Mouse (Mus musculus) embryonic facial prominence, embryonic 11.5 days (tissue): ENCODE measurements at regions not wholly inside any gene's neighbourhood (a gene's known extent, or its start where the extent isn't known, plus 50 kb on each side); places are given as distances from the start of the nearest gene placed in this dataset.

ENCODE experiments used
- ATAC-seq: fragments of 200-750 bp; cut with Nextera tagmentation; replicated peaks from 2 replicates; pipeline ENCODE4 v1.8.0; 2017; ENCODE audit warnings: low read depth; ENCODE audit not compliant: insufficient number of reproducible peaks, low FRiP score, low TSS enrichment
- DNase-seq: peaks from one replicate; pipeline ENCODE4 v3.0.0-alpha.2; 2015; ENCODE audit warnings: low spot score
- H3K27ac ChIP-seq: fragments of 300-500 bp; sonication (generic); replicated peaks from 2 replicates; pipeline ENCODE4 v1.5.1; 2014; ENCODE audit warnings: mild to moderate bottlenecking, low read depth, low read length, control low read depth
- H3K27me3 ChIP-seq: fragments of 300-500 bp; sonication (generic); 2 replicates; pipeline ENCODE4 v1.6.1; 2014; ENCODE audit warnings: mild to moderate bottlenecking, low read length, moderate library complexity, mixed read lengths; ENCODE audit not compliant: control insufficient read depth, insufficient read depth
- H3K36me3 ChIP-seq: fragments of 300-500 bp; sonication (generic); replicated peaks from 2 replicates; pipeline ENCODE4 v1.6.1; 2014; ENCODE audit warnings: low read depth, mild to moderate bottlenecking, low read length, moderate library complexity, mixed read lengths; ENCODE audit not compliant: control insufficient read depth, insufficient read depth
- H3K4me1 ChIP-seq: fragments of 300-500 bp; sonication (generic); 2 replicates; pipeline ENCODE4 v1.6.1; 2014; ENCODE audit warnings: low read length, mixed read lengths; ENCODE audit not compliant: control insufficient read depth, insufficient read depth
- H3K4me2 ChIP-seq: fragments of 300-500 bp; sonication (generic); 2 replicates; pipeline ENCODE4 v1.6.1; 2014; ENCODE audit warnings: low read depth, mild to moderate bottlenecking, control low read depth, low read length, moderate library complexity
- H3K4me3 ChIP-seq: fragments of 300-500 bp; sonication (generic); 2 replicates; pipeline ENCODE4 v1.5.1; 2014; ENCODE audit warnings: low read depth, low read length, control low read depth
- H3K9ac ChIP-seq: fragments of 300-500 bp; sonication (generic); replicated peaks from 2 replicates; pipeline ENCODE4 v1.6.1; 2014; ENCODE audit warnings: mild to moderate bottlenecking, control low read depth, low read length
- H3K9me3 ChIP-seq: fragments of 300-500 bp; sonication (generic); replicated peaks from 2 replicates; pipeline ENCODE4 v1.6.1; 2016; ENCODE audit warnings: mild to moderate bottlenecking, low read length, inconsistent platforms, mixed read lengths; ENCODE audit not compliant: control insufficient read depth
- WGBS: fragments of 180-500 bp; shearing (Covaris S2); extraction: QIAGEN DNeasy Blood & Tissue Kit; methylation state at CpG from one replicate; pipeline ENCODE4 v1.1.7; 2014; 5-methylcytosine and 5-hydroxymethylcytosine counted together

DNA sequence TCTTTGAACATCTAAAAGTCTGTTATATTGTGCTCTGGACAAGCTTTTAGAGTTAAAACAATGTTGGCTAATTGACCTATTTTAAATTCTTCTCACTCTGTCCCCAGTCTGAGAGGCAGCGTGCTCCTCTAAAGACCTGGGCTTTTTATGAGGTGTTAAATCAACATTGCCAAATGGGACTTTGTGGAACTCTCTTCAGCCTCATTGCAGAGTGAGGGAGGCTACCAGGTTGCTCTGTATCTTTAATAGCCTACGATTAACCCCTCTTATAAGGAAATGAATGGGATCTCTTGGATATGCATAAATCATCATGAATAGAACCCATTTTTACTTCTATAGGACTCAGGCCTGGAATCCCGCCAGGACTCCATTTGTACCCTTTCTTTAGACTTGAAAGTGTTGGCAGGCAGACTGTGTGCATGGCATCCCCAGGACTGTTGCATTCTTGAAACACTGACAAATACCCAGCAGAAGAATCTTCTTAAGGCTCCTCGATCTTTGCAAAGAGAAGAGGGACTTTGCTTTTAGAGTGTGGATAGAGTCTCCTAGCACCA lies 2157.1 kb downstream of the 4930444P10Rik start:
- no peak overlapping the region for H3K4me3 ChIP-seq
- ATAC-seq (no peak), DNase-seq (no peak)
- H3K4me1 ChIP-seq: no peaks in the 10 kb centered on the region
- WGBS: 82% methylated on average over 4 of the region's 4 CpGs
- H3K27ac ChIP-seq: no peak overlapping the region
- H3K9ac ChIP-seq: no peak overlapping the region
- H3K27me3 ChIP-seq: no peaks in the 10 kb centered on the region
- H3K4me2 ChIP-seq: no peak overlapping the region
- H3K36me3 ChIP-seq: no peaks in the 10 kb centered on the region
- no peaks in the 10 kb centered on the region for H3K9me3 ChIP-seq

DNA sequence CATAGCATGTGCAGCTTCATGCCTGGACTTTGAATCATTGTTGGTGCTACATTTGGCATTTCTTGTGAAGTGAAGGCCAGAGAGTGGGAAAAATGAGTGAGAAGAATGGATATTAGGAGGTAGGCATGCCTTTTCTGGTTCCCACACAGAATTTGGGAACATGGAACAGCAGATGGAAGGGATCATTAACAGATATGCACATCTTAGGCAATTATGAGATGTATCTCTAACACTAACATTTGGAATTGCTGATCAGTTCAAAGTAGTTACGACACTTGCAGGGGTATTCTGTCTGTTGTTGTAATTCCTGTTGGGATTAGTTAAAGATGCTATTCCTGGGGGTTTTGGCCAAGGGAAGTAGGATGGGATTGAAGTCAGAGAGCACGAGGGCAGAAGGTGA lies 2164.4 kb downstream of the 4930444P10Rik start:
- no peaks in the 10 kb centered on the region for H3K36me3 ChIP-seq
- no peak overlapping the region for H3K4me2 ChIP-seq
- H3K27me3 ChIP-seq: no peaks in the 10 kb centered on the region
- 85% methylated on average over 2 of the region's 2 CpGs for WGBS
- H3K27ac ChIP-seq: no peak overlapping the region
- no peaks in the 10 kb centered on the region for H3K9me3 ChIP-seq
- DNase-seq (no peak), ATAC-seq (no peak)
- no peak overlapping the region for H3K4me3 ChIP-seq
- H3K9ac ChIP-seq: no peak overlapping the region
- H3K4me1 ChIP-seq: no peaks in the 10 kb centered on the region

DNA sequence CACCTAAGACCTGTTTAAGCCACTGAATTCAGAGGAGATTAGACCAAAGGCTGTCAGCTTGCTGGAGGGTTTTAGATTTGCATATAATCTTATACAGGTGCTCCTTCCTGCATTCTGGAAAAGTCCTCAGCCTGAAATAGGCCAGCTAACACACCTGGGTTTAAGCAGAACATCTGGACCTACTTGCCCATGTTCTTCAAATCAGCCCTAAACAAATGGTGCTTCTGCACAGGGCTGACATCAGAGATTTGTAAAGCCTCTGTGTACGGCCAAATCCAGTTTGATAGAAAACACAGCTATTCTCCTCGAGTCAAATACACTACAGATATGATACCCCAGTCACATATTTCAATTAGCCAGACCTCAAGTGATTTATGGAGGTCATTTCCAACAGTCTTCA lies 2165.2 kb downstream of the 4930444P10Rik start:
- H3K27me3 ChIP-seq: no peaks in the 10 kb centered on the region
- DNase-seq: peak; percentile 6
- WGBS: 64% methylated on average over 2 of the region's 2 CpGs
- no peak overlapping the region for H3K4me2 ChIP-seq
- no peak overlapping the region for H3K9ac ChIP-seq
- no peaks in the 10 kb centered on the region for H3K36me3 ChIP-seq
- H3K9me3 ChIP-seq: no peaks in the 10 kb centered on the region
- no peak overlapping the region for H3K4me3 ChIP-seq
- no peak overlapping the region for H3K27ac ChIP-seq
- H3K4me1 ChIP-seq: no peaks in the 10 kb centered on the region
- no peak for ATAC-seq

GRCm38 (mm10) chr1:13925994-13926393 lies 2167.1 kb downstream of the 4930444P10Rik start:
- 88% methylated on average over 2 of the region's 2 CpGs for WGBS
- H3K27ac ChIP-seq: no peak overlapping the region

GRCm38 (mm10) chr1:13915216-13915615 lies 2177.9 kb downstream of the 4930444P10Rik start:
- DNase-seq (no peak), ATAC-seq (no peak)
- H3K4me3 ChIP-seq: no peak overlapping the region
- H3K36me3 ChIP-seq: no peaks in the 10 kb centered on the region
- WGBS: 88% methylated on average over 5 of the region's 5 CpGs
- H3K4me2 ChIP-seq: no peak overlapping the region
- no peaks in the 10 kb centered on the region for H3K27me3 ChIP-seq
- H3K9ac ChIP-seq: no peak overlapping the region
- no peaks in the 10 kb centered on the region for H3K9me3 ChIP-seq
- no peak overlapping the region for H3K27ac ChIP-seq
- H3K4me1 ChIP-seq: no peaks in the 10 kb centered on the region

More at GRCm38 (mm10) chr1:13925994-13926393, 2167.1 kb downstream of the 4930444P10Rik start:
- Histone ChIP-seq H3K9me3 (no peaks in the 10 kb centered on the region), H3K36me3 (no peaks in the 10 kb centered on the region), H3K9ac (no peak overlapping the region), H3K4me3 (no peak overlapping the region), H3K4me1 (no peaks in the 10 kb centered on the region), H3K4me2 (no peak overlapping the region), H3K27me3 (no peaks in the 10 kb centered on the region)
- ATAC-seq (no peak), DNase-seq (no peak)

GRCm38 (mm10) chr1:13879126-13879525 lies 2214.0 kb downstream of the 4930444P10Rik start:
- WGBS: 92% methylated on average over 2 of the region's 2 CpGs
- no peaks in the 10 kb centered on the region for H3K36me3 ChIP-seq
- no peak overlapping the region for H3K9ac ChIP-seq
- DNase-seq (no peak), ATAC-seq (no peak)
- H3K4me3 ChIP-seq: no peak overlapping the region
- H3K4me2 ChIP-seq: no peak overlapping the region
- H3K9me3 ChIP-seq: no peaks in the 10 kb centered on the region
- no peaks in the 10 kb centered on the region for H3K27me3 ChIP-seq
- no peak overlapping the region for H3K27ac ChIP-seq
- H3K4me1 ChIP-seq: no peaks in the 10 kb centered on the region

GRCm38 (mm10) chr1:13873925-13874324 lies 2219.2 kb downstream of the 4930444P10Rik start:
- H3K36me3 ChIP-seq: no peaks in the 10 kb centered on the region
- DNase-seq (no peak), ATAC-seq (no peak)
- no peaks in the 10 kb centered on the region for H3K9me3 ChIP-seq
- no peaks in the 10 kb centered on the region for H3K27me3 ChIP-seq
- no peak overlapping the region for H3K9ac ChIP-seq
- no peak overlapping the region for H3K27ac ChIP-seq
- H3K4me3 ChIP-seq: no peak overlapping the region
- H3K4me2 ChIP-seq: no peak overlapping the region
- no peaks in the 10 kb centered on the region for H3K4me1 ChIP-seq

GRCm38 (mm10) chr1:13872536-13872935 lies 2220.6 kb downstream of the 4930444P10Rik start:
- Histone ChIP-seq H3K36me3 (no peaks in the 10 kb centered on the region), H3K4me2 (no peak overlapping the region), H3K9me3 (no peaks in the 10 kb centered on the region), H3K9ac (no peak overlapping the region), H3K4me3 (no peak overlapping the region), H3K4me1 (no peaks in the 10 kb centered on the region), H3K27me3 (no peaks in the 10 kb centered on the region), H3K27ac (no peak overlapping the region)
- DNase-seq: no peak
- ATAC-seq: no peak
